Mouse (Mus musculus): ENCODE results near the gene Coro2b. TPM values are rescaled to one million over a fixed set of nuclear protein-coding genes. Genes with fewer than 3 reads are reported as not detected.

The Coro2b gene
- polyA plus RNA-seq, 1 experiment from 2014 or later = 6.9 TPM

DNA sequence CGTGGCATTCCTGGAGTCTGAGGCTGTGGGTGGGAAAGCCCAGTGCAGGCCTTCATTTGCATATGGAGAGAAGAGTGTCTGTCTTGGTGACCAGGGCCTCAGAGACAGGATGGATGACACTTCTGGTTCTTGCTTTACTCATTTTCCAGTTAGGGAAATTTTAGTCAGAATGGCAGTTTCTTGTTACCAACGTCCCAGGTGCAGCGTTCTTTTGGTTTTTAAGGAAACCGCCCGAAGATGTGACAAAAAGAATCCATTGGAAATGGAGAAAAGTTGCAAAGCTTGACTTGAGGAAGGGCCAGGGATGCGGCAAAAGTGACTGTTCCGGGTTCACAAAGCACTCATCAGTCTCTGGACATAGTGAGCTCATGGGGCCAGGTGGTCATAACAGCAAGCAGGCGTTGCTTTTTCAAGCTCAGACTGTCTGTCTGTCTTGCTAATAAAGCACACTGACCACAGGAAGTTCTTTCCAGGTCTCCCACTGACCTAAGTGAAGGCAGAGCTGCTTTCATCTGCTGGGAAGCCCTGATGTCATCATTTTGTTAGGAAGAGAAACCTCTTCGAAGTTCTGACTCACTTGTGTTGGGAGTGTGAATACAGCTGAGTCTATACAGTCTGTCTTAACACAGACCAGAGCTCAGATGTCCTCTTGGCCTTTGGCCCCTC is 164.2 kb downstream of the Coro2b start:
- Histone ChIP-seq H3K9ac (ENCODE audit: low read length) (no peak overlapping the region), H3K27me3 (ENCODE audit: control insufficient read depth, insufficient read depth, low read length) (no peaks in the 10 kb centered on the region), H3K4me3 (ENCODE audit: control insufficient read depth in 1 of 2, insufficient read depth in 1 of 2, low read depth in 1 of 2, low read length in 2 of 2) (no peak overlapping the region), H3K9me3 (ENCODE audit: control insufficient read depth, low read length) (no peaks in the 10 kb centered on the region), H3K27ac (replicated peaks in 1 of 2; ENCODE audit: control insufficient read depth in 1 of 2, insufficient read depth in 1 of 2, low read depth in 2 of 2, low read length in 2 of 2) (0 out of 4 replicates have a peak overlapping the region, but pooled peaks of 1 of the 2 experiments have one; percentile 27), H3K4me1 (ENCODE audit: control insufficient read depth in 2 of 2, insufficient read depth in 2 of 2, low read length in 2 of 2) (peaks cover 26 to 38% of the 10 kb centered on the region in 2 experiments), H3K4me2 (ENCODE audit: low read length) (no peak overlapping the region), H3K36me3 (ENCODE audit: control insufficient read depth, insufficient read depth, low read length) (peaks cover 66% of the 10 kb centered on the region)
- WGBS = 75% methylated on average over 9 of the region's 9 CpGs
- no peak for ATAC-seq (ENCODE audit: insufficient number of reproducible peaks, insufficient read depth, low FRiP score, low read depth)

- no peak for ATAC-seq (ENCODE audit: insufficient number of reproducible peaks, insufficient read depth, low FRiP score, low read depth)
- Histone ChIP-seq H3K4me3 (ENCODE audit: control insufficient read depth in 1 of 2, insufficient read depth in 1 of 2, low read depth in 1 of 2, low read length in 2 of 2) (no peak overlapping the region), H3K9ac (ENCODE audit: low read length) (no peak overlapping the region), H3K9me3 (ENCODE audit: control insufficient read depth, low read length) (no peaks in the 10 kb centered on the region), H3K4me1 (ENCODE audit: control insufficient read depth in 2 of 2, insufficient read depth in 2 of 2, low read length in 2 of 2) (peaks cover 33 to 46% of the 10 kb centered on the region in 2 experiments), H3K36me3 (ENCODE audit: control insufficient read depth, insufficient read depth, low read length) (peaks cover 59% of the 10 kb centered on the region), H3K27ac (replicated peaks in 1 of 2; ENCODE audit: control insufficient read depth in 1 of 2, insufficient read depth in 1 of 2, low read depth in 2 of 2, low read length in 2 of 2) (no peak overlapping the region), H3K27me3 (ENCODE audit: control insufficient read depth, insufficient read depth, low read length) (no peaks in the 10 kb centered on the region), H3K4me2 (ENCODE audit: low read length) (no peak overlapping the region)
- 82% methylated on average over 16 of the region's 16 CpGs for WGBS
Observed at GRCm38 (mm10) chr9:62371745-62372555, 164.9 kb downstream of the Coro2b start.

DNA sequence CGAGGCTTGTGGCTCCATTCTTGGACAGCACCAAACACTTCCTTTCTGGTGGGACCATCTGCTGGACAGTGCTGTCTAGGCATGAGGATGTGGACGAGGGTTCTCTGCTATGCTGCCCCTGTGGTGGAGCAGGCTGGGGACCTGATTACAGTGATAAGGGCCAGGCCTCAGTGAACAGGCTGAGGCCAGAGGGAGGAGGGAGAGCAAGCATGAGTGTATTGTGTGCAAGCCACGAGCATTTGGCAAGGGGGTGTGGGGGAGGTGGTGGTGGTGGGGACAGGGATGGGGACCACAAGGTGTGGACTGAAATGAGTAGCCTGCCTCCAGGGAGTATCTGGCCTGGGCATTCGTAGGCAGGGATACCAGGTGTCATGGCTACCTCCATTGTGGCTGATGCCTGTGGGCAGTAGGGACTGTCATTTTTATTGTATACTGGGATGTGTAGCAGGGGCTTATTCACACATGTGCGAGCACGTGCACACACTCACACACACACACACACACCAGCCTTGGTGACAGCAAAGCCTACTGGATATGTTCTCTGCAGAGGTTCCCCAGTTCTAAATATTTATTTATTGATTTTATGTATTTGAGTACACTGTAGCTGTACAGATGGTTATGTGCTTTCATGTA is 166.1 kb downstream of the Coro2b start:
- ATAC-seq (ENCODE audit: insufficient number of reproducible peaks, insufficient read depth, low FRiP score, low read depth) = no peak
- H3K4me3 ChIP-seq (ENCODE audit: control insufficient read depth in 1 of 2, insufficient read depth in 1 of 2, low read depth in 1 of 2, low read length in 2 of 2) = no peak overlapping the region
- H3K4me2 ChIP-seq (ENCODE audit: low read length) = no peak overlapping the region
- 50% methylated on average over 6 of the region's 6 CpGs for WGBS
- H3K27me3 ChIP-seq (ENCODE audit: control insufficient read depth, insufficient read depth, low read length) = no peaks in the 10 kb centered on the region
- H3K4me1 ChIP-seq (ENCODE audit: control insufficient read depth in 2 of 2, insufficient read depth in 2 of 2, low read length in 2 of 2) = peaks cover 43 to 58% of the 10 kb centered on the region in 2 experiments
- no peak overlapping the region for H3K27ac ChIP-seq (replicated peaks in 1 of 2; ENCODE audit: control insufficient read depth in 1 of 2, insufficient read depth in 1 of 2, low read depth in 2 of 2, low read length in 2 of 2)
- H3K9me3 ChIP-seq (ENCODE audit: control insufficient read depth, low read length) = no peaks in the 10 kb centered on the region
- H3K36me3 ChIP-seq (ENCODE audit: control insufficient read depth, insufficient read depth, low read length) = peaks cover 47% of the 10 kb centered on the region
- H3K9ac ChIP-seq (ENCODE audit: low read length) = no peak overlapping the region

DNA sequence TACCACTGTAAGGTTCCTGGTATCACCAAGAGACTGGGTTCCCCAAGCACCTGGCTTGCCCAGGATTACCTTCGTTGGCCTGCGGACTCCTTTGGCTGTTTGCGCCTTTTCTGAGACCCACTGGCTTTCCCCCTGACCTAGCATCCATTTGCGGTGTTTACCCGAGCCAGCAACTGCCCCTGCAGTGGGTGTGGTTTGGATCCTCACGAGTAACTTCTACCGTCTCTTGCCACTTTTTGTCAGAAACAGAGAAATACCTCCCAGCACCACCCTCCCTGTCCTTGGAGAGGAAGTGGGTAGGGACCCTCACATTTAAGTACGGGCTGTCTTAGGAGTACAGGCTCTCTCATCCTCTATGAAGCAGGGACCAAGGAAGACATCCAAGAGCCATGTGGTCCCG is 166.7 kb downstream of the Coro2b start:
- Histone ChIP-seq H3K4me2 (ENCODE audit: low read length) (no peak overlapping the region), H3K36me3 (ENCODE audit: control insufficient read depth, insufficient read depth, low read length) (peaks cover 41% of the 10 kb centered on the region), H3K27me3 (ENCODE audit: control insufficient read depth, insufficient read depth, low read length) (no peaks in the 10 kb centered on the region), H3K4me1 (ENCODE audit: control insufficient read depth in 2 of 2, insufficient read depth in 2 of 2, low read length in 2 of 2) (peaks cover 47 to 63% of the 10 kb centered on the region in 2 experiments), H3K9me3 (ENCODE audit: control insufficient read depth, low read length) (no peaks in the 10 kb centered on the region), H3K4me3 (ENCODE audit: control insufficient read depth in 1 of 2, insufficient read depth in 1 of 2, low read depth in 1 of 2, low read length in 2 of 2) (no peak overlapping the region), H3K9ac (ENCODE audit: low read length) (no peak overlapping the region), H3K27ac (replicated peaks in 1 of 2; ENCODE audit: control insufficient read depth in 1 of 2, insufficient read depth in 1 of 2, low read depth in 2 of 2, low read length in 2 of 2) (no peak overlapping the region)
- no peak for ATAC-seq (ENCODE audit: insufficient number of reproducible peaks, insufficient read depth, low FRiP score, low read depth)
- WGBS = 61% methylated on average over 9 of the region's 9 CpGs

Other genes starting within 250 kb of the Coro2b start
- 92.8 and 109 TPM in 2 replicates for gene Anp32a, start 195.8 kb downstream of the Coro2b start, polyA plus RNA-seq (2014; fragmentation: Nextera tagmentation; extraction: Ambion mirVana)
- gene Itga11, start 140.8 kb upstream of the Coro2b start, polyA plus RNA-seq (2014; fragmentation: Nextera tagmentation; extraction: Ambion mirVana) = 0.35 and 0.92 TPM in 2 replicates

Measured in heart, embryonic 14.5 days (tissue).